Mouse (Mus musculus) lung, postnatal 0 days (tissue): Measurements from ENCODE around the gene AC124108.1.

Source experiments
- CTCF ChIP-seq: IDR thresholded peaks from 2 replicates; pipeline ENCODE4 v1.5.1; 2016; ENCODE audit warnings: antibody characterized with exemption, mild to moderate bottlenecking
- EP300 ChIP-seq: IDR thresholded peaks from 2 replicates; pipeline ENCODE4 v1.6.1; 2016; ENCODE audit warnings: antibody characterized with exemption, mild to moderate bottlenecking, control low read depth

DNA sequence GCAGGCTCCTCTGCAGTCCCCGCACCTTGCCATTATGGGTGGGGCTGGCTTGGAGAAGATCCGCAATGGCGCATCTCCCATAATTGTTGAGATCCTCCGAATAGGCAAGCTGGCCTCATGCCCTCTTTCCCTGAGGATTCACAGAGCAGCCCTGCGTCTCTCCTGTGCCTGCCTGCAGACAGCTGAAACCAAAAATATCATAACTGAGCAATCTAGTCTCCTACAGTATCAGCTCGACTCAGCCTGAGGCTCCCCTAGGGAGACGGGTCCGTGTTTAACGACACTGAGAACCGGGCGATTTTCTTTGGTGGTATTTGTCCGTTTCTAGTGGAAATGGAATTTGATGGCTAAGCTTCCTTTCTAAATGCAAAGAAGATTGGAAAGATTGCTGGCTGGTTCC, 8.7 kb downstream of the AC124108.1 start:
- TF ChIP-seq CTCF = no peak
- TF ChIP-seq EP300 = no peak
